Mouse (Mus musculus) liver, embryonic 16.5 days (tissue): Measurements from ENCODE around the gene Tmem167. TPM values are rescaled to one million over a fixed set of nuclear protein-coding genes. Genes with fewer than 3 reads are reported as not detected.

Source experiments
- ATAC-seq: fragments of 200-750 bp; cut with Nextera tagmentation; 2 replicates; pipeline ENCODE4 v1.8.0; 2017; ENCODE audit warnings: low read depth, mild to moderate bottlenecking, moderate number of reproducible peaks, moderate library complexity
- H3K27ac ChIP-seq: fragments of 300-500 bp; sonication (generic); 2 replicates; pipeline ENCODE4 v1.5.1; 2014; ENCODE audit warnings: mild to moderate bottlenecking, low read length
- H3K27me3 ChIP-seq: fragments of 300-500 bp; sonication (generic); 2 replicates; pipeline ENCODE4 v1.6.1; 2014; ENCODE audit warnings: low read depth, low read length, mixed read lengths; ENCODE audit not compliant: control insufficient read depth, insufficient read depth
- H3K36me3 ChIP-seq: fragments of 300-500 bp; sonication (generic); 2 replicates; pipeline ENCODE4 v1.6.1; 2014; ENCODE audit warnings: mild to moderate bottlenecking; ENCODE audit not compliant: control insufficient read depth, insufficient read depth
- H3K4me1 ChIP-seq: fragments of 300-500 bp; sonication (generic); 2 replicates; pipeline ENCODE4 v1.6.1; 2014; ENCODE audit warnings: low read depth, low read length, mixed read lengths; ENCODE audit not compliant: control insufficient read depth
- H3K4me2 ChIP-seq: fragments of 300-500 bp; sonication (generic); 2 replicates; pipeline ENCODE4 v1.6.1; 2014; ENCODE audit warnings: low read depth, low read length, mixed read lengths
- H3K4me3 ChIP-seq: fragments of 300-500 bp; sonication (generic); 2 replicates; pipeline ENCODE4 v1.5.1; 2014; ENCODE audit warnings: low read depth, mild to moderate bottlenecking, low read length
- H3K9ac ChIP-seq: fragments of 300-500 bp; sonication (generic); 2 replicates; pipeline ENCODE4 v1.6.1; 2014; ENCODE audit warnings: low read depth, low read length
- H3K9me3 ChIP-seq: fragments of 300-500 bp; sonication (generic); replicated peaks from 2 replicates; pipeline ENCODE4 v1.6.1; 2016; ENCODE audit warnings: low read length; ENCODE audit not compliant: control insufficient read depth
- WGBS: fragments of 180-500 bp; shearing (Covaris S2); extraction: QIAGEN DNeasy Blood & Tissue Kit; methylation state at CpG from one replicate; pipeline ENCODE4 v1.1.7; 2014; ENCODE audit not compliant: insufficient replicate concordance; 5-methylcytosine and 5-hydroxymethylcytosine counted together
- polyA plus RNA-seq: library from polyadenylated mRNA; unstranded; fragments of >200 nt; fragmentation: Nextera tagmentation; extraction: Ambion mirVana; gene quantifications from 2 replicates; pipeline ENCODE4 v1.2.1, GENCODE M21; 2015

Gene Tmem167
- polyA plus RNA-seq, 1 experiment from 2014 or later: 16.7 TPM

DNA sequence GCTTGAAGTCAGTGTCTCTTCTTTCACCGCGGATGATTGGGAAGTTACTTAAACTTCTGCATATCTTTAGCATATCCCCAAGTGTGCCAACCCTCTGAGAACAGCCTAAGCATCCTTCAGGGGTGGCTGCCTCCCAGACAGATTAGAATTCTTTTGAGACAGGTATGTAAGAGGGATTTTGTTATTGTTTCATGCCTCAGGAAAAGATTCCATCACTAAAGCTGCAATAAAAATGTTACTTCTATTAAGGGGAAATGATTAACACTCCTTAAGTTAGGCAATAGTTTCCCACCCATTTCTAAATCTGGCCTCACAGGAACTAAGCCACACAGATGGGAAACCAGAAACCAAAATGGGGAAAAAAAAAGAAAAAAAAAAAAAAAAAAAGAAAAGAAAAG lies 81.9 kb downstream of the Tmem167 start:
- WGBS: 18% methylated on average over 2 of the region's 2 CpGs
- no peaks in the 10 kb centered on the region for H3K36me3 ChIP-seq
- H3K9me3 ChIP-seq: no peaks in the 10 kb centered on the region
- ATAC-seq: no peak
- H3K9ac ChIP-seq: no peak overlapping the region
- H3K4me2 ChIP-seq: no peak overlapping the region
- no peak overlapping the region for H3K27ac ChIP-seq
- H3K27me3 ChIP-seq: no peaks in the 10 kb centered on the region
- no peaks in the 10 kb centered on the region for H3K4me1 ChIP-seq
- no peak overlapping the region for H3K4me3 ChIP-seq

DNA sequence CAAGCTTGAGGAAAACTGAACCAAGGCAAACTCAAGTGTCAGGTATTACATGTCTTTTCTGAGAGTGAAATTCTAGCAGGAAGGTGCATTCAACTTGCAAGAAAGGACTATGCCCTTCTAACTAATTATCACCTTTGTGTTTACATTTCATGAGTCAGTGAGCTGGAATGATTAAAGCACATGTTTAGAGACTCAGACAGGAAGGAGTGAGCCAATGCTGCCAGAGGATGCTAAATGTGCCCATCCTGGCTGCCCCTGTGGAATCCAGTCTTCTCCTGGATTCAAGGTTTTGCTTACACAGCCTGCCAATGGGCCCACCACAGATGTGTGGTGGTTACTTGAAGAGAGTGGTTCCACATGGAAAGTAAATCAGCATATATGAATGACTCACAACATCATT lies 82.5 kb downstream of the Tmem167 start:
- no peak overlapping the region for H3K4me2 ChIP-seq
- H3K36me3 ChIP-seq: no peaks in the 10 kb centered on the region
- H3K27ac ChIP-seq: no peak overlapping the region
- no peak overlapping the region for H3K4me3 ChIP-seq
- H3K27me3 ChIP-seq: no peaks in the 10 kb centered on the region
- no peak for ATAC-seq
- no peaks in the 10 kb centered on the region for H3K9me3 ChIP-seq
- no peak overlapping the region for H3K9ac ChIP-seq
- H3K4me1 ChIP-seq: no peaks in the 10 kb centered on the region

DNA sequence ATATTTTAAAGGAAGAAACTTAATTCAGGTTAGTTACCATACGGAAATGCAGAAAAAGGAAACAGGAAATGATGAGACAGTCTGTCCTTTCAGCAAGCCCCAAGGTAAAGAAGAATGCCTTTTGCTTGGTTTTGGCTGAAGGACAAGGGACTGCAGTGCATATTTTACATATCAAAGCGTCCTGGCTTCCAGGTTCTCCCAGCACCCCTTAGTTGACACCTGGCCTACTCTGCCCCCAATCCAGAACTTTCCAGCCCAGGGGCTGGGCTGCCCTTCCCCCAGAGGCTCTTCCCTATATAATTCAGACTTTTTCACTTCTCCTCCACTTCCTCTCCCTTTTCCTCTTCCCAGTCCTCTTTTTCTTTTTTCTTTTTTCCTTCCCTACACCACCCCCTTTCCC lies 86.7 kb downstream of the Tmem167 start:
- Histone ChIP-seq H3K9ac (no peak overlapping the region), H3K4me1 (no peaks in the 10 kb centered on the region), H3K4me3 (no peak overlapping the region), H3K36me3 (no peaks in the 10 kb centered on the region), H3K27ac (no peak overlapping the region), H3K27me3 (no peaks in the 10 kb centered on the region), H3K9me3 (no peaks in the 10 kb centered on the region), H3K4me2 (no peak overlapping the region)
- WGBS: 34% methylated on average over 2 of the region's 2 CpGs
- no peak for ATAC-seq

- no peaks in the 10 kb centered on the region for H3K27me3 ChIP-seq
- H3K9ac ChIP-seq: no peak overlapping the region
- no peak for ATAC-seq
- no peak overlapping the region for H3K27ac ChIP-seq
- H3K4me2 ChIP-seq: no peak overlapping the region
- no peaks in the 10 kb centered on the region for H3K36me3 ChIP-seq
- H3K4me1 ChIP-seq: no peaks in the 10 kb centered on the region
- no peaks in the 10 kb centered on the region for H3K9me3 ChIP-seq
- H3K4me3 ChIP-seq: no peak overlapping the region
Measured at GRCm38 (mm10) chr13:90182262-90182661, 93.3 kb downstream of the Tmem167 start.

DNA sequence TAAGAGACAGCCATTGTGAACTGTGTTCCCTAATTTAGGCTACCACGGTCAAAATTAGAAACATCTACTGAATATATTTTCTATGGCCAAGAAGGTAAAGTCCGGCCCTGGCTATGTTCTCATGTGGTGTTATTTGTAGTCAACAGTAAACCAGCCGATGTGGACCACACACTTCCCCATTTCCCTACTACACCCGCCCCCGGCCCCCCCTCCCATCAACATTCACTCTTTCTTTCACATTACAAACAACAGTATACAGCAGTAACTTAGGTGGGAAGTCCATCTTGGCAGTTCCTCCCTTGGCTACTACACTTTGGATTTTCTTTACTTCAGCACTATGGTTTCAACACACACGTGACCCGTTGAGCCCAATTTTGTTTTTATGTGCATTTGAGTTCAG lies 94.6 kb downstream of the Tmem167 start:
- 52% methylated on average over 7 of the region's 7 CpGs for WGBS
- Histone ChIP-seq H3K27me3 (no peaks in the 10 kb centered on the region), H3K9ac (no peak overlapping the region), H3K4me3 (no peak overlapping the region), H3K4me1 (no peaks in the 10 kb centered on the region), H3K9me3 (no peaks in the 10 kb centered on the region), H3K4me2 (no peak overlapping the region), H3K36me3 (no peaks in the 10 kb centered on the region), H3K27ac (no peak overlapping the region)
- no peak for ATAC-seq

DNA sequence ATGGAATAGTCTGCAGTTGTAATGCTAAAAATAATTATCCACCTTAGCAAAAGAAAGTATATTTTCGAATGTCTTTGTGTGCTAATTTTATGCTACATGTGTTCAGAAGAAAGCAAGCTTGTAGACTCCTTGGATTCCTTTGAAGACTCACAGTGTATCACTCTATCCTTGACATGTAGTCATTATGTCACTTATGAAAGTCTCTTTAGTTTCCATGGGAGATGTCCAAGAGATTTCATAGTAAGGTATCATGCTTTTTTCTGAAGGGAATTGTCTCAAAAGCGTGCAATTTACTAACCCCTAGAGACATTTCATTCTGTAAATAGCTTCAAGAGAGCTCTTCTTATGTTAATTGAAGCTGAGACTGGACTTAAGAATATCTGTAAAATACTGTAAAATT lies 97.8 kb downstream of the Tmem167 start:
- Histone ChIP-seq H3K27ac (no peak overlapping the region), H3K9me3 (no peaks in the 10 kb centered on the region), H3K36me3 (no peaks in the 10 kb centered on the region), H3K4me2 (no peak overlapping the region), H3K4me1 (no peaks in the 10 kb centered on the region), H3K9ac (no peak overlapping the region), H3K27me3 (no peaks in the 10 kb centered on the region), H3K4me3 (no peak overlapping the region)
- WGBS: 53% methylated on average over 2 of the region's 2 CpGs
- ATAC-seq: no peak

GRCm38 (mm10) chr13:90188021-90188420 lies 99.1 kb downstream of the Tmem167 start:
- Histone ChIP-seq H3K4me2 (no peak overlapping the region), H3K27ac (no peak overlapping the region), H3K9me3 (no peaks in the 10 kb centered on the region), H3K36me3 (no peaks in the 10 kb centered on the region), H3K9ac (no peak overlapping the region), H3K4me1 (no peaks in the 10 kb centered on the region), H3K27me3 (no peaks in the 10 kb centered on the region), H3K4me3 (no peak overlapping the region)
- no peak for ATAC-seq
- WGBS: 77% methylated on average over 1 of the region's 1 CpGs

GRCm38 (mm10) chr13:90191794-90192193 lies 102.9 kb downstream of the Tmem167 start:
- Histone ChIP-seq H3K9me3 (no peaks in the 10 kb centered on the region), H3K36me3 (no peaks in the 10 kb centered on the region), H3K4me1 (no peaks in the 10 kb centered on the region), H3K9ac (no peak overlapping the region), H3K4me3 (no peak overlapping the region), H3K27ac (no peak overlapping the region), H3K4me2 (no peak overlapping the region), H3K27me3 (no peaks in the 10 kb centered on the region)
- ATAC-seq: no peak
- WGBS: 72% methylated on average over 6 of the region's 6 CpGs
